Mouse (Mus musculus): ENCODE results near the gene Cip2a. TPM values are rescaled to one million over a fixed set of nuclear protein-coding genes. Genes with fewer than 3 reads are reported as not detected.

Cip2a gene
- polyA plus RNA-seq, 1 experiment from 2014 or later, result 10.9 TPM

Other genes starting within 250 kb of the Cip2a start
- gene Trat1, start 222.2 kb upstream of the Cip2a start, polyA plus RNA-seq (2014; fragmentation: Nextera tagmentation; extraction: Ambion mirVana), result not detected in 2 replicates
- not detected in 2 replicates for gene Retnlb, start 177.3 kb upstream of the Cip2a start, polyA plus RNA-seq (2014; fragmentation: Nextera tagmentation; extraction: Ambion mirVana)
- gene Retnla, start 151.6 kb upstream of the Cip2a start, polyA plus RNA-seq (2014; fragmentation: Nextera tagmentation; extraction: Ambion mirVana), result not detected in 2 replicates
- gene Retnlg, start 121.6 kb upstream of the Cip2a start, polyA plus RNA-seq (2014; fragmentation: Nextera tagmentation; extraction: Ambion mirVana), result 0.39 TPM in 1 of 2 replicates, not detected in the other
- gene Dzip3, start within 50 bp of the Cip2a start, polyA plus RNA-seq (2014; fragmentation: Nextera tagmentation; extraction: Ambion mirVana), result 69.3 and 80.9 TPM in 2 replicates
- gene Myh15, start 63.3 kb downstream of the Cip2a start, polyA plus RNA-seq (2014; fragmentation: Nextera tagmentation; extraction: Ambion mirVana), result not detected in 2 replicates